Mouse (Mus musculus) liver, embryonic 14.5 days (tissue): ENCODE data around the gene Slc24a2.

Experiments used
- CTCF ChIP-seq: IDR thresholded peaks from 2 replicates; pipeline ENCODE4 v1.5.1; 2016; ENCODE audit warnings: antibody characterized with exemption, low read depth, control low read depth
- EP300 ChIP-seq: IDR thresholded peaks from 2 replicates; pipeline ENCODE4 v1.6.1; 2016; ENCODE audit warnings: antibody characterized with exemption, low read depth

DNA sequence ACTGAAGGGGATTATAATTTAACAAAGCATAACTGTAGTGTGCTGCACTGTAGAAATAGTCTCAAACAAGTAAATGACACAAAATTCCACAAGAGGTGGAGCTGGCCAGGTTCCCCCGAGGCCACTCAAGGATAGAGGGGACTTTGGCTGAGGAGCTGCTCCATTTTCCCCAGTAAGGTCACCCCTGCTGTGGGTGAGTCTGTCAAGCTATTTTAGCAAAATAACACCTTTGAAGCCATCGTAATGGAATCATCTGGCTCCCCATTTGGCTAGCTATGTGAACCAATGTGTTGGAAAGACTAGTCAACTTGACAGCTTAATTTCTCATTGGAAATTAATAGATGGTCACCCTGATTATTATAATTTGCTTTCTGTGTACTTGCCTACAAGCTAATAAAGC lies 28.2 kb downstream of the Slc24a2 start:
- TF ChIP-seq CTCF (no peak), EP300 (no peak)
